20 mouse cellular contexts compared by ENCODE assay signal in genomic region chr1:83366456-83366855, GRCm38 (mm10). TPM values are rescaled to one million over a fixed set of nuclear protein-coding genes. Genes with fewer than 3 reads are reported as not detected.
DNase-seq lines count a peak whose midpoint lies in the region; ATAC-seq and TF ChIP-seq lines count a peak whose summit lies in the region.
"Had no signal": no experiment of that assay in that cellular context is flagged by ENCODE, and none has a peak within 500 bp of the region (broad histone marks: within the 10 kb centered on the region; RNA-seq: fewer than 3 reads in every experiment).

No protein-coding gene starts in this region.

- 57% methylated on average over 5 of the region's 5 CpGs for WGBS in hindbrain, embryonic 13.5 days
- WGBS in hindbrain, embryonic 11.5 days = 80% methylated on average over 5 of the region's 5 CpGs
- 63% methylated on average over 5 of the region's 5 CpGs for WGBS in midbrain, embryonic 13.5 days
- 52% methylated on average over 5 of the region's 5 CpGs for WGBS in midbrain, embryonic 16.5 days

- H3K4me1 ChIP-seq in hindbrain, embryonic 13.5 days (replicated peaks) = no peaks in the 10 kb centered on the region; the same call in 1 of the 2 replicates
- no peaks in the 10 kb centered on the region for H3K4me1 ChIP-seq in hindbrain, embryonic 11.5 days (replicated peaks; ENCODE audit: control insufficient read depth, insufficient read depth, low read length)
- no peaks in the 10 kb centered on the region for H3K4me1 ChIP-seq in midbrain, embryonic 13.5 days (replicated peaks)
- peaks cover 3% of the 10 kb centered on the region; the same call in 1 of the 2 replicates for H3K4me1 ChIP-seq in midbrain, embryonic 16.5 days (ENCODE audit: control insufficient read depth, insufficient read depth, low read length)
- H3K4me1 ChIP-seq: embryonic facial prominence, embryonic 13.5 days; intestine, embryonic 15.5 days had no signal

- DNase-seq in hindbrain, embryonic 11.5 days (ENCODE audit: low spot score) = no peak
- peak; percentile 50 for DNase-seq in brain, adult 2 months (ENCODE audit: low read depth, low spot score)
- peak; percentile 51 for DNase-seq in brain, embryonic 14.5 days (ENCODE audit: low read depth)
- DNase-seq in thymus, postnatal 4 days = no peak
- DNase-seq: adrenal gland, adult 2 months; adrenal gland, postnatal 25 days; cerebellum, adult 11 months; cerebellum, adult 8-10 months; cerebellum, postnatal 36 days; gastrocnemius, postnatal 10 days; heart, adult 18-20 months; heart, postnatal 10 days; heart, postnatal 4 days had no signal

- no peak overlapping the region for H3K9ac ChIP-seq in hindbrain, embryonic 13.5 days
- H3K9ac ChIP-seq in hindbrain, embryonic 11.5 days (ENCODE audit: low read depth, low read length) = no peak overlapping the region
- no peak overlapping the region for H3K9ac ChIP-seq in midbrain, embryonic 13.5 days (replicated peaks)
- H3K9ac ChIP-seq in midbrain, embryonic 16.5 days (ENCODE audit: low read depth, low read length) = no peak overlapping the region
- H3K9ac ChIP-seq: embryonic facial prominence, embryonic 13.5 days; intestine, embryonic 15.5 days had no signal

- TF ChIP-seq POLR2A in brain, embryonic 14.5 days (IDR thresholded peaks at IDR 0.05; ENCODE audit: borderline replicate concordance, extremely low read depth, insufficient read depth, insufficient read length, poor library complexity, severe bottlenecking) = no peak

- H3K27me3 ChIP-seq in hindbrain, embryonic 13.5 days = no peaks in the 10 kb centered on the region
- H3K27me3 ChIP-seq in hindbrain, embryonic 11.5 days (ENCODE audit: control insufficient read depth, insufficient read depth, low read length) = no peaks in the 10 kb centered on the region
- H3K27me3 ChIP-seq in midbrain, embryonic 13.5 days = no peaks in the 10 kb centered on the region
- no peaks in the 10 kb centered on the region for H3K27me3 ChIP-seq in midbrain, embryonic 16.5 days (ENCODE audit: control insufficient read depth, insufficient read depth, low read depth, low read length)
- H3K27me3 ChIP-seq: embryonic facial prominence, embryonic 13.5 days; intestine, embryonic 15.5 days had no signal

- no peak overlapping the region for H3K4me3 ChIP-seq in hindbrain, embryonic 13.5 days
- no peak overlapping the region for H3K4me3 ChIP-seq in hindbrain, embryonic 11.5 days (ENCODE audit: low read depth, low read length)
- no peak overlapping the region for H3K4me3 ChIP-seq in midbrain, embryonic 13.5 days (replicated peaks)
- H3K4me3 ChIP-seq in midbrain, embryonic 16.5 days (ENCODE audit: low read depth, low read length) = no peak overlapping the region
- H3K4me3 ChIP-seq: embryonic facial prominence, embryonic 13.5 days; heart, embryonic 10.5 days; intestine, embryonic 15.5 days had no signal

- no peaks in the 10 kb centered on the region for H3K9me3 ChIP-seq in hindbrain, embryonic 13.5 days
- H3K9me3 ChIP-seq in hindbrain, embryonic 11.5 days (ENCODE audit: control insufficient read depth, low read length) = no peaks in the 10 kb centered on the region
- no peaks in the 10 kb centered on the region for H3K9me3 ChIP-seq in midbrain, embryonic 13.5 days
- H3K9me3 ChIP-seq in midbrain, embryonic 16.5 days (replicated peaks; ENCODE audit: control insufficient read depth, low read length, poor library complexity, severe bottlenecking) = no peaks in the 10 kb centered on the region
- H3K9me3 ChIP-seq: embryonic facial prominence, embryonic 13.5 days; heart, embryonic 10.5 days; intestine, embryonic 15.5 days had no signal

- H3K27ac ChIP-seq in hindbrain, embryonic 13.5 days = peak overlapping the region; percentile 5; the same call in 1 of the 2 replicates
- H3K27ac ChIP-seq in hindbrain, embryonic 11.5 days (ENCODE audit: low read depth, low read length) = no peak overlapping the region
- H3K27ac ChIP-seq in midbrain, embryonic 13.5 days = no peak overlapping the region; the same call in 1 of the 2 replicates
- H3K27ac ChIP-seq in midbrain, embryonic 16.5 days (ENCODE audit: low read length) = no peak overlapping the region
- H3K27ac ChIP-seq: embryonic facial prominence, embryonic 13.5 days; heart, embryonic 10.5 days; intestine, embryonic 15.5 days had no signal

- no peak for TF ChIP-seq CTCF in brain, embryonic 14.5 days (IDR thresholded peaks at IDR 0.05; ENCODE audit: borderline replicate concordance, extremely low read depth, insufficient read depth, insufficient read length)

- no peak for ATAC-seq in hindbrain, embryonic 13.5 days (ENCODE audit: low FRiP score)
- ATAC-seq in hindbrain, embryonic 11.5 days (ENCODE audit: low FRiP score) = no peak
- 0 out of 2 replicates have a peak, but pooled peaks have one; percentile 17 for ATAC-seq in midbrain, embryonic 13.5 days
- ATAC-seq in midbrain, embryonic 16.5 days = no peak
- ATAC-seq: forebrain, embryonic 16.5 days; intestine, embryonic 15.5 days had no signal

- H3K4me2 ChIP-seq in hindbrain, embryonic 13.5 days = no peak overlapping the region
- H3K4me2 ChIP-seq in hindbrain, embryonic 11.5 days (replicated peaks; ENCODE audit: low read depth, low read length) = no peak overlapping the region
- no peak overlapping the region for H3K4me2 ChIP-seq in midbrain, embryonic 13.5 days (replicated peaks)
- H3K4me2 ChIP-seq in midbrain, embryonic 16.5 days (ENCODE audit: low read length) = no peak overlapping the region
- H3K4me2 ChIP-seq: embryonic facial prominence, embryonic 13.5 days; intestine, embryonic 15.5 days had no signal

- no peaks in the 10 kb centered on the region for H3K36me3 ChIP-seq in hindbrain, embryonic 13.5 days
- no peaks in the 10 kb centered on the region for H3K36me3 ChIP-seq in hindbrain, embryonic 11.5 days (ENCODE audit: control insufficient read depth, insufficient read depth, low read length)
- no peaks in the 10 kb centered on the region for H3K36me3 ChIP-seq in midbrain, embryonic 13.5 days
- H3K36me3 ChIP-seq in midbrain, embryonic 16.5 days (ENCODE audit: control insufficient read depth, insufficient read depth, low read length) = no peaks in the 10 kb centered on the region
- H3K36me3 ChIP-seq: embryonic facial prominence, embryonic 13.5 days; intestine, embryonic 15.5 days had no signal

RNA-seq across cellular contexts. Expression of gene Sphkap, which starts 41.5 kb away (rescaled TPM):
- polyA plus RNA-seq in hindbrain, embryonic 13.5 days (2015; fragmentation: Nextera tagmentation; extraction: Ambion mirVana) = 5.3 and 5.6 TPM in 2 replicates
- polyA plus RNA-seq in hindbrain, embryonic 11.5 days (2014; fragmentation: Nextera tagmentation; extraction: Ambion mirVana) = 1.2 TPM in 2 replicates
- 3.0 and 4.2 TPM in 2 replicates for polyA plus RNA-seq in midbrain, embryonic 13.5 days (2015; fragmentation: Nextera tagmentation; extraction: Ambion mirVana)
- 16.3 and 23.8 TPM in 2 replicates for polyA plus RNA-seq in midbrain, embryonic 16.5 days (2015; fragmentation: Nextera tagmentation; extraction: Ambion mirVana)
- polyA plus RNA-seq in brain, embryonic 14.5 days (2012; rRNA removed) = 7.1 and 10.9 TPM in 2 replicates

Comparison
In these comparisons a context has a peak if more than half of its experiments do, and no peak if none do; other contexts are left out.
1. DNase-seq: peak in brain, adult 2 months (single experiment) and brain, embryonic 14.5 days (single experiment); none in hindbrain, embryonic 11.5 days (single experiment) and thymus, postnatal 4 days (single experiment).